Mouse (Mus musculus): ENCODE results near the gene Aurka.

- TF ChIP-seq MAX (IDR thresholded peaks at IDR 0.05) (no peak), CTCF (IDR thresholded peaks at IDR 0.05; ENCODE audit: control insufficient read depth, insufficient read depth, insufficient read length) (no peak), CEBPB (IDR thresholded peaks at IDR 0.05; ENCODE audit: low read depth) (no peak), USF1 (IDR thresholded peaks at IDR 0.05; ENCODE audit: low read depth) (no peak), MYOD1 (IDR thresholded peaks at IDR 0.05; ENCODE audit: control insufficient read depth, insufficient read length, low read depth) (no peak), MYOG (IDR thresholded peaks at IDR 0.05; ENCODE audit: control insufficient read depth, extremely low read depth, insufficient read length) (no peak), FOSL1 (IDR thresholded peaks at IDR 0.05; ENCODE audit: insufficient read depth, low read length, poor library complexity, severe bottlenecking) (no peak)
Observed at GRCm38 (mm10) chr2:172381898-172382297, 11.6 kb upstream of the Aurka start.
